ENCODE assay signal across 28 mouse cellular contexts in genomic region chr4:150800774-150801173, GRCm38 (mm10). TPM values are rescaled to one million over a fixed set of nuclear protein-coding genes. Genes with fewer than 3 reads are reported as not detected.
A peak's percentile ranks its signal among the peaks of the same experiment; 100 is the strongest.
DNase-seq lines count a peak whose midpoint lies in the region; ATAC-seq and TF ChIP-seq lines count a peak whose summit lies in the region.
"Had no signal": no experiment of that assay in that cellular context is flagged by ENCODE, and none has a peak within 500 bp of the region (broad histone marks: within the 10 kb centered on the region; RNA-seq: fewer than 3 reads in every experiment).

No protein-coding gene starts in this region.

- ATAC-seq in kidney, embryonic 15.5 days (replicated peaks; ENCODE audit: low FRiP score), result no peak
- ATAC-seq in lung, postnatal 0 days, result no peak
- ATAC-seq in granulocyte monocyte progenitor cell, adult 5-6 weeks (replicated peaks; ENCODE audit: poor library complexity, severe bottlenecking), result no peak
- ATAC-seq: activated CD4-positive, CD25-positive, alpha-beta regulatory T cell, adult 4 months; forebrain, embryonic 14.5 days; forebrain, postnatal 0 days; hindbrain, embryonic 16.5 days had no signal

- no peaks in the 10 kb centered on the region for H3K36me3 ChIP-seq in kidney, embryonic 15.5 days
- H3K36me3 ChIP-seq in lung, postnatal 0 days (ENCODE audit: insufficient read depth, low read length), result no peaks in the 10 kb centered on the region
- H3K36me3 ChIP-seq: embryonic facial prominence, embryonic 10.5 days; embryonic facial prominence, embryonic 13.5 days; heart, embryonic 15.5 days; hindbrain, embryonic 10.5 days; hindbrain, embryonic 13.5 days had no signal

- H3K27ac ChIP-seq in gastrocnemius, adult 2 months, result peak overlapping the region; percentile 90
- H3K27ac ChIP-seq in kidney, embryonic 15.5 days, result 0 out of 2 replicates have a peak overlapping the region, but pooled peaks have one; percentile 85
- peak overlapping the region; percentile 85 for H3K27ac ChIP-seq in lung, postnatal 0 days (ENCODE audit: low read length)
- H3K27ac ChIP-seq: embryonic facial prominence, embryonic 13.5 days; hindbrain, embryonic 13.5 days had no signal

- intact Hi-C loops in gastrocnemius, adult 2 months (cut with DNase I), result no loop called here

- H3K9me3 ChIP-seq in kidney, embryonic 15.5 days (replicated peaks), result no peaks in the 10 kb centered on the region
- H3K9me3 ChIP-seq in lung, postnatal 0 days (ENCODE audit: low read length), result no peaks in the 10 kb centered on the region
- H3K9me3 ChIP-seq: embryonic facial prominence, embryonic 10.5 days; embryonic facial prominence, embryonic 13.5 days; heart, embryonic 15.5 days; hindbrain, embryonic 10.5 days; hindbrain, embryonic 13.5 days had no signal

- no peak for TF ChIP-seq EP300 in lung, postnatal 0 days (IDR thresholded peaks at IDR 0.05)

- H3K9ac ChIP-seq in kidney, embryonic 15.5 days, result no peak overlapping the region
- H3K9ac ChIP-seq in lung, postnatal 0 days (replicated peaks; ENCODE audit: low read depth), result no peak overlapping the region
- H3K9ac ChIP-seq: embryonic facial prominence, embryonic 13.5 days; forebrain, postnatal 0 days; heart, embryonic 15.5 days; hindbrain, embryonic 13.5 days had no signal

- H3K4me2 ChIP-seq in kidney, embryonic 15.5 days, result no peak overlapping the region
- H3K4me2 ChIP-seq in lung, postnatal 0 days (replicated peaks; ENCODE audit: low read depth, low read length), result no peak overlapping the region
- H3K4me2 ChIP-seq: embryonic facial prominence, embryonic 13.5 days; hindbrain, embryonic 13.5 days had no signal

- no peak overlapping the region for H3K4me3 ChIP-seq in gastrocnemius, adult 2 months
- no peak overlapping the region for H3K4me3 ChIP-seq in kidney, embryonic 15.5 days (replicated peaks)
- H3K4me3 ChIP-seq in lung, postnatal 0 days (ENCODE audit: low read depth, low read length), result no peak overlapping the region
- H3K4me3 ChIP-seq: embryonic facial prominence, embryonic 10.5 days; embryonic facial prominence, embryonic 13.5 days; heart, embryonic 15.5 days; hindbrain, embryonic 10.5 days; hindbrain, embryonic 13.5 days had no signal

- 84% methylated on average over 8 of the region's 8 CpGs for WGBS in kidney, embryonic 15.5 days
- WGBS in lung, postnatal 0 days, result 77% methylated on average over 8 of the region's 8 CpGs

- H3K4me1 ChIP-seq in kidney, embryonic 15.5 days, result peaks cover 47% of the 10 kb centered on the region
- H3K4me1 ChIP-seq in lung, postnatal 0 days (ENCODE audit: insufficient read depth, low read depth, low read length), result peaks cover 13% of the 10 kb centered on the region; the same call in 1 of the 2 replicates

- no peak for TF ChIP-seq CTCF in gastrocnemius, adult 2 months (IDR thresholded peaks at IDR 0.05)
- TF ChIP-seq CTCF in lung, postnatal 0 days (IDR thresholded peaks at IDR 0.05), result no peak

- H3K27me3 ChIP-seq in kidney, embryonic 15.5 days, result no peaks in the 10 kb centered on the region
- no peaks in the 10 kb centered on the region for H3K27me3 ChIP-seq in lung, postnatal 0 days (replicated peaks; ENCODE audit: insufficient read depth, low read length)
- H3K27me3 ChIP-seq: embryonic facial prominence, embryonic 13.5 days; heart, embryonic 15.5 days; hindbrain, embryonic 13.5 days had no signal

- DNase-seq in gastrocnemius, adult 2 months, result no peak
- DNase-seq in gastrocnemius, postnatal 10 days, result no peak
- DNase-seq in kidney, adult 11 months, result no peak
- DNase-seq in lung, postnatal 0 days (ENCODE audit: low spot score), result no peak
- no peak for DNase-seq in lung, postnatal 4 days
- DNase-seq in layer of hippocampus, postnatal 14 days (ENCODE audit: low spot score in 2 of 2), result no peak
- DNase-seq: adrenal gland, adult 8-10 months; adrenal gland, postnatal 25 days; cerebellum, adult 11-12 months; cerebellum, adult 8-10 months; cerebellum, postnatal 10 days; cerebellum, postnatal 36 days; embryo, embryonic 11 days; forebrain, postnatal 0 days; gastrocnemius, postnatal 36 days; heart, adult 11 months; heart, postnatal 10 days; heart, postnatal 36 days had no signal

RNA-seq across cellular contexts. Expression of gene Errfi1, which starts 52.9 kb away (rescaled TPM):
- total RNA-seq in gastrocnemius, adult 2 months (2021), result 10 to 100 TPM; 20.7 to 50.5 TPM
- 10 to 100 TPM; 17.4 to 23.6 TPM for total RNA-seq in gastrocnemius, postnatal 10 days (2021)
- polyA plus RNA-seq in kidney, embryonic 15.5 days (2015; fragmentation: Nextera tagmentation; extraction: Ambion mirVana), result 29.3 and 34.2 TPM in 2 replicates
- polyA plus RNA-seq in lung, postnatal 0 days (2015; fragmentation: Nextera tagmentation; extraction: Ambion mirVana), result 104 and 106 TPM in 2 replicates
- 10 to 100 TPM; 37.1 to 38.4 TPM for total RNA-seq in layer of hippocampus, postnatal 14 days (2021)
- 0.84 TPM in 1 of 2 replicates, not detected in the other for total RNA-seq in granulocyte monocyte progenitor cell, adult 5-6 weeks (2014; fragmentation: Nextera tagmentation)
- 0.52 and 1.2 TPM in 2 replicates for total RNA-seq in granulocyte monocyte progenitor cell, adult 5-6 weeks (2017)

Comparison
In these comparisons a context has a peak if more than half of its experiments do, and no peak if none do; other contexts are left out.
1. RNA of gene Errfi1, which starts 52.9 kb away (total RNA-seq): 20.7 to 50.5 TPM in gastrocnemius, adult 2 months, 37.1 to 38.4 TPM in layer of hippocampus, postnatal 14 days and 17.4 to 23.6 TPM in gastrocnemius, postnatal 10 days; 0.52 to 1.2 TPM in granulocyte monocyte progenitor cell, adult 5-6 weeks; every median in the first group is over 4 times any median in the second.
2. Peak in every context shown above with its lines, with median percentiles within 50 percentile points of each other: H3K27ac ChIP-seq.